Mouse (Mus musculus) forebrain, embryonic 16.5 days (tissue): ENCODE data around the gene Mtch2. TPM values are rescaled to one million over a fixed set of nuclear protein-coding genes. Genes with fewer than 3 reads are reported as not detected.
"Not testable (repeated sequence)": the region's sequence is repeated elsewhere in the genome, so short reads cannot be mapped to it uniquely, and the experiment has no call there.

Source experiments
- ATAC-seq: fragments of 200-750 bp; cut with Nextera tagmentation; 2 replicates; pipeline ENCODE4 v1.8.0; 2017; ENCODE audit warnings: mild to moderate bottlenecking, moderate library complexity
- H3K27ac ChIP-seq: fragments of 300-500 bp; sonication (generic); 2 replicates; pipeline ENCODE4 v1.5.1; 2014; ENCODE audit warnings: low read length, control low read depth
- H3K27me3 ChIP-seq: fragments of 300-500 bp; sonication (generic); replicated peaks from 2 replicates; pipeline ENCODE4 v1.6.1; 2014; ENCODE audit warnings: low read length; ENCODE audit not compliant: control insufficient read depth, insufficient read depth
- H3K36me3 ChIP-seq: fragments of 300-500 bp; sonication (generic); 2 replicates; pipeline ENCODE4 v1.6.1; 2014; ENCODE audit not compliant: control insufficient read depth, insufficient read depth
- H3K4me1 ChIP-seq: fragments of 300-500 bp; sonication (generic); replicated peaks from 2 replicates; pipeline ENCODE4 v1.6.1; 2014; ENCODE audit warnings: low read length; ENCODE audit not compliant: control insufficient read depth, insufficient read depth
- H3K4me2 ChIP-seq: fragments of 300-500 bp; sonication (generic); 2 replicates; pipeline ENCODE4 v1.6.1; 2014; ENCODE audit warnings: mild to moderate bottlenecking, low read length, control low read depth
- H3K4me3 ChIP-seq: fragments of 300-500 bp; sonication (generic); replicated peaks from 2 replicates; pipeline ENCODE4 v1.5.1; 2014; ENCODE audit warnings: mild to moderate bottlenecking, low read length, control low read depth
- H3K9ac ChIP-seq: fragments of 300-500 bp; sonication (generic); replicated peaks from 2 replicates; pipeline ENCODE4 v1.6.1; 2014; ENCODE audit warnings: low read depth, low read length, control low read depth
- H3K9me3 ChIP-seq: fragments of 300-500 bp; sonication (generic); 2 replicates; pipeline ENCODE4 v1.6.1; 2016; ENCODE audit warnings: low read length; ENCODE audit not compliant: control insufficient read depth
- WGBS: fragments of 180-500 bp; shearing (Covaris S2); extraction: QIAGEN DNeasy Blood & Tissue Kit; methylation state at CpG from one replicate; pipeline ENCODE4 v1.1.7; 2014; 5-methylcytosine and 5-hydroxymethylcytosine counted together
- polyA plus RNA-seq: library from polyadenylated mRNA; unstranded; fragments of >200 nt; fragmentation: Nextera tagmentation; extraction: Ambion mirVana; gene quantifications from 2 replicates; pipeline ENCODE4 v1.2.1, GENCODE M21; 2015

The Mtch2 gene
- polyA plus RNA-seq, 1 experiment from 2014 or later: 287 TPM

GRCm38 (mm10) chr2:90889550-90890548 lies 42.9 kb downstream of the Mtch2 start:
- Histone ChIP-seq H3K9ac (peak overlapping the region; percentile 64), H3K4me2 (peak overlapping the region; percentile 74), H3K4me1 (peaks cover 26% of the 10 kb centered on the region), H3K36me3 (peaks cover 4% of the 10 kb centered on the region), H3K27ac (peak overlapping the region; percentile 9; the same call in 1 of the 2 replicates), H3K27me3 (0 out of 2 replicates have a peak, but pooled peaks cover 6% of the 10 kb centered on the region), H3K4me3 (peak overlapping the region; percentile 51), H3K9me3 (no peaks in the 10 kb centered on the region)
- WGBS: 6% methylated on average over 119 of the region's 133 CpGs
- peak; percentile 67 for ATAC-seq

GRCm38 (mm10) chr2:90893673-90894298 lies 46.8 kb downstream of the Mtch2 start:
- Histone ChIP-seq H3K9me3 (no peaks in the 10 kb centered on the region), H3K36me3 (peaks cover 9% of the 10 kb centered on the region), H3K27me3 (0 out of 2 replicates have a peak, but pooled peaks cover 2% of the 10 kb centered on the region), H3K4me2 (no peak overlapping the region), H3K9ac (no peak overlapping the region), H3K4me1 (peaks cover 17% of the 10 kb centered on the region), H3K4me3 (no peak overlapping the region), H3K27ac (no peak overlapping the region)
- ATAC-seq: no peak
- WGBS: 92% methylated on average over 6 of the region's 6 CpGs

GRCm38 (mm10) chr2:90894299-90894677 lies 47.3 kb downstream of the Mtch2 start:
- not testable (repeated sequence) for H3K4me3 ChIP-seq, H3K4me2 ChIP-seq
- peaks cover 13% of the 10 kb centered on the region for H3K36me3 ChIP-seq

GRCm38 (mm10) chr2:90903398-90903797 lies 56.4 kb downstream of the Mtch2 start:
- no peak overlapping the region for H3K27ac ChIP-seq

More at GRCm38 (mm10) chr2:90894299-90894677, 47.3 kb downstream of the Mtch2 start:
- not testable (repeated sequence) for H3K27ac ChIP-seq, H3K9me3 ChIP-seq, H3K9ac ChIP-seq, H3K27me3 ChIP-seq, ATAC-seq
- H3K4me1 ChIP-seq: peaks cover 14% of the 10 kb centered on the region
- WGBS: 94% methylated on average over 3 of the region's 3 CpGs

GRCm38 (mm10) chr2:90904076-90904855 lies 57.3 kb downstream of the Mtch2 start, which contains the start of the genes Kbtbd4 and Ndufs3:
Gene Kbtbd4 (plus strand): TSS chr2:90904740.
Gene Ndufs3 (minus strand): TSS chr2:90904827.
- Histone ChIP-seq H3K9me3 (no peaks in the 10 kb centered on the region), H3K27me3 (no peaks in the 10 kb centered on the region), H3K4me2 (peak within 1 kb of the TSS; percentile 82), H3K4me1 (peaks cover 27% of the 10 kb centered on the region), H3K4me3 (peak within 1 kb of the TSS; percentile 76), H3K9ac (peak within 1 kb of the TSS; percentile 85), H3K27ac (peak within 1 kb of the TSS; percentile 91), H3K36me3 (peaks cover 10% of the 10 kb centered on the region)
- under 1% methylated on average over 42 of the region's 43 CpGs for WGBS
- ATAC-seq: peak; percentile 96

More at GRCm38 (mm10) chr2:90903398-90903797, 56.4 kb downstream of the Mtch2 start:
- no peaks in the 10 kb centered on the region for H3K27me3 ChIP-seq
- H3K4me1 ChIP-seq: peaks cover 27% of the 10 kb centered on the region
- H3K4me2 ChIP-seq: peak overlapping the region; percentile 82
- H3K9ac ChIP-seq: peak overlapping the region; percentile 85
- no peaks in the 10 kb centered on the region for H3K9me3 ChIP-seq
- no peak for ATAC-seq
- peaks cover 10% of the 10 kb centered on the region; the same call in 1 of the 2 replicates for H3K36me3 ChIP-seq
- 77% methylated on average over 2 of the region's 2 CpGs for WGBS
- H3K4me3 ChIP-seq: peak overlapping the region; percentile 76

GRCm38 (mm10) chr2:90904856-90905224 lies 57.9 kb downstream of the Mtch2 start:
- peak overlapping the region; percentile 91 for H3K27ac ChIP-seq
- H3K4me3 ChIP-seq: peak overlapping the region; percentile 76
- H3K4me1 ChIP-seq: peaks cover 27% of the 10 kb centered on the region
- peak overlapping the region; percentile 82 for H3K4me2 ChIP-seq
- peak overlapping the region; percentile 85 for H3K9ac ChIP-seq
- no peaks in the 10 kb centered on the region for H3K9me3 ChIP-seq
- peaks cover 13% of the 10 kb centered on the region for H3K36me3 ChIP-seq
- H3K27me3 ChIP-seq: no peaks in the 10 kb centered on the region
- no peak; the same call in 1 of the 2 replicates for ATAC-seq
- under 1% methylated on average over 21 of the region's 21 CpGs for WGBS

- 94% methylated on average over 2 of the region's 2 CpGs for WGBS
- H3K27ac ChIP-seq: no peak overlapping the region
- no peaks in the 10 kb centered on the region for H3K27me3 ChIP-seq
- H3K4me2 ChIP-seq: no peak overlapping the region
- ATAC-seq: no peak
- H3K4me1 ChIP-seq: peaks cover 27% of the 10 kb centered on the region
- peaks cover 23% of the 10 kb centered on the region for H3K36me3 ChIP-seq
- H3K4me3 ChIP-seq: no peak overlapping the region
- no peaks in the 10 kb centered on the region for H3K9me3 ChIP-seq
- H3K9ac ChIP-seq: no peak overlapping the region
Measured at GRCm38 (mm10) chr2:90906721-90907120, 59.8 kb downstream of the Mtch2 start.

- no peak overlapping the region for H3K4me2 ChIP-seq
- ATAC-seq: no peak
- H3K36me3 ChIP-seq: peaks cover 27% of the 10 kb centered on the region
- no peak overlapping the region for H3K9ac ChIP-seq
- no peaks in the 10 kb centered on the region for H3K9me3 ChIP-seq
- 92% methylated on average over 1 of the region's 1 CpGs for WGBS
- H3K27me3 ChIP-seq: no peaks in the 10 kb centered on the region
- H3K4me1 ChIP-seq: peaks cover 17% of the 10 kb centered on the region
- H3K27ac ChIP-seq: no peak overlapping the region
- H3K4me3 ChIP-seq: no peak overlapping the region
Measured at GRCm38 (mm10) chr2:90910861-90911260, 63.9 kb downstream of the Mtch2 start.
